ENCODE assay signal across 25 mouse cellular contexts in genomic region chr19:59067652-59068051, GRCm38 (mm10).
"Had no signal": no experiment of that assay in that cellular context is flagged by ENCODE, and none has a peak within 500 bp of the region (broad histone marks: within the 10 kb centered on the region; RNA-seq: fewer than 3 reads in every experiment).

No protein-coding gene starts in this region.

- H3K36me3 ChIP-seq: heart, embryonic 10.5 days; heart, embryonic 12.5 days; hindbrain, embryonic 13.5 days; hindbrain, embryonic 15.5 days; intestine, embryonic 15.5 days; kidney, embryonic 15.5 days; limb, embryonic 13.5 days; limb, embryonic 15.5 days; liver, embryonic 13.5 days; liver, embryonic 15.5 days had no signal

- H3K9ac ChIP-seq: heart, embryonic 12.5 days; hindbrain, embryonic 13.5 days; hindbrain, embryonic 15.5 days; intestine, embryonic 15.5 days; kidney, embryonic 15.5 days; limb, embryonic 13.5 days; limb, embryonic 15.5 days; liver, embryonic 13.5 days; liver, embryonic 15.5 days had no signal

- H3K4me2 ChIP-seq: heart, embryonic 12.5 days; hindbrain, embryonic 13.5 days; hindbrain, embryonic 15.5 days; intestine, embryonic 15.5 days; kidney, embryonic 15.5 days; limb, embryonic 13.5 days; limb, embryonic 15.5 days; liver, embryonic 13.5 days; liver, embryonic 15.5 days had no signal

- H3K4me1 ChIP-seq: heart, embryonic 10.5 days; heart, embryonic 12.5 days; hindbrain, embryonic 15.5 days; intestine, embryonic 15.5 days; kidney, embryonic 15.5 days; limb, embryonic 13.5 days; limb, embryonic 15.5 days; liver, embryonic 13.5 days; liver, embryonic 15.5 days had no signal

- H3K4me3 ChIP-seq: heart, embryonic 10.5 days; heart, embryonic 12.5 days; hindbrain, embryonic 13.5 days; hindbrain, embryonic 15.5 days; intestine, embryonic 15.5 days; kidney, embryonic 15.5 days; limb, embryonic 13.5 days; limb, embryonic 15.5 days; liver, embryonic 13.5 days; liver, embryonic 15.5 days had no signal

- H3K9me3 ChIP-seq: heart, embryonic 10.5 days; heart, embryonic 12.5 days; hindbrain, embryonic 13.5 days; hindbrain, embryonic 15.5 days; intestine, embryonic 15.5 days; kidney, embryonic 15.5 days; limb, embryonic 13.5 days; limb, embryonic 15.5 days; liver, embryonic 13.5 days; liver, embryonic 15.5 days had no signal

- DNase-seq: gastrocnemius, postnatal 14 days; gastrocnemius, postnatal 36 days; heart, adult 18-20 months; heart, postnatal 10 days; heart, postnatal 36 days; kidney, adult 11 months; kidney, adult 2 months; kidney, adult 9 months; kidney, postnatal 14 days; kidney, postnatal 36 days; layer of hippocampus, adult 9-11 months; layer of hippocampus, postnatal 36 days; left cerebral cortex, postnatal 4 days; liver, embryonic 13.5 days had no signal

- ATAC-seq: hindbrain, postnatal 0 days had no signal

- H3K27me3 ChIP-seq: hindbrain, embryonic 15.5 days; intestine, embryonic 15.5 days; limb, embryonic 15.5 days; liver, embryonic 13.5 days; liver, embryonic 15.5 days had no signal

- H3K27ac ChIP-seq: heart, embryonic 10.5 days; hindbrain, embryonic 13.5 days; hindbrain, embryonic 15.5 days; hindbrain, postnatal 0 days; intestine, embryonic 15.5 days; kidney, embryonic 15.5 days; kidney, postnatal 0 days; limb, embryonic 13.5 days; limb, embryonic 15.5 days; liver, embryonic 13.5 days; liver, embryonic 15.5 days had no signal
